Mouse (Mus musculus) embryo, embryonic 11 days (tissue): ENCODE measurements at regions not wholly inside any gene's neighbourhood (a gene's known extent, or its start where the extent isn't known, plus 50 kb on each side); places are given as distances from the start of the nearest gene placed in this dataset.

Experiments
- DNase-seq: peaks from one replicate; pipeline ENCODE4 v3.0.0-alpha.2; 2015

DNA sequence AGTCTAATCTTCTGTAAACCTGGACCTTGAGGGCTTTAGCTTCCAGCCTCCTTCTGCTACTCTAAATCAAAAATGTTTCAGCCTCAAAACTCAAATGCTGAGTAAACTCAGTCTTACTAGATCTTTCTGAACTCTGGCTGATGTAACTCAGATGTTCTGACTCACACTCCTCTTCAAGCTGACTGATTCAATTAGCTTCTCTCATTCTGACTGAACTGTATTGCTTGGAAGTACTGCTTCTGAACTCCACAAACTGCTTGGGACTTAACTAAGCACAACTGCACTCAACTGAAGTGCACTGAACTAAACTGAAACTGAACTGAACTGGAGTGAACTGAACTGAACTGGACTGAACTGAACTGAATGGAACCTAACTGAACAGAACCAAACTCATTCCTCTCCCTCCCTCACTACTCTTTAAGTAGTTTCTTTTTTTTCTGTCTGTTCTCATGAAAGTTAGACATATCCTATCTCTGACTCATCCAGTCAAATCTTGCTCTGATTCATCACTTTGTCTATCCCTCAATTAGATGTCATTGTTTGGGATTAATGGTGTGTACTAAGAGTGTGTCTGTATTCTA, 589.7 kb downstream of the Plod2 start:
- no peak for DNase-seq

DNA sequence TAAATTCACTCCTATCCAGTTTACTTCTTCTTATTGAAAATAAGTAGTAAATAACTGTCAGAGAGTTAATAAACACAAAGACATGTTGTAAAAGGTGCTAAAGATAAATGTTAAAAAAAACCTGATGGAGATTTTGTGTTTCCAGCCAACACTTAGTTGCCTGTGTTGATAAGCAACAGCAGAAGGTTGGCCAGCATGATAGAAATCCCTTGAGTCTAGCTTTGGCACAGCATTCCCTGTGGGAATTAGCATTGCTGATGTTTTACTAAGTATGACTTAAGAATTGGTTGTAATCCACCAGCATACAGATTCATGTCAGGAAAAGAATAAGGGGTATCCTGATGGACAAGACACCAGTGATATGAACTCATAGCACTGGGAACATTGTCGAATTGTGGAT, 594.3 kb downstream of the Plod2 start:
- no peak for DNase-seq

DNA sequence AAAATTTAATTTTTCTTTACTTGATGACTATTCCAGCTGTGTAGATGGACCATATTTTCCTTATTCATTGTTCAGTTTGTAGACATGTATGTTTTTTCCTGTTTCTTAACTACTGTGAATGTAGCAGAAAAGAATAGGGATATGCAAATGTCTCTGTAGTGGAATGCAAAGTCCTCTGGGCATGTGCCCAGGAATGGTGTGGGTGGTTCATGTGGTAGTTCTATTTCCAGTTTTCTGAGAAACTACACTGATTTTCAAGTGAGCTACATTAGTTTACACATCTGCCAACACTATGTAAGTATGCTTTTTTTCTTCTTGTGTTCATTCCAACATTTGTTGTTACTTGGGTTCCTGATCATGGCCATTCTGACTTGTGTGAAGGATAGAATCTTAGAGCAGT, 628.0 kb downstream of the Plod2 start:
- no peak for DNase-seq

DNA sequence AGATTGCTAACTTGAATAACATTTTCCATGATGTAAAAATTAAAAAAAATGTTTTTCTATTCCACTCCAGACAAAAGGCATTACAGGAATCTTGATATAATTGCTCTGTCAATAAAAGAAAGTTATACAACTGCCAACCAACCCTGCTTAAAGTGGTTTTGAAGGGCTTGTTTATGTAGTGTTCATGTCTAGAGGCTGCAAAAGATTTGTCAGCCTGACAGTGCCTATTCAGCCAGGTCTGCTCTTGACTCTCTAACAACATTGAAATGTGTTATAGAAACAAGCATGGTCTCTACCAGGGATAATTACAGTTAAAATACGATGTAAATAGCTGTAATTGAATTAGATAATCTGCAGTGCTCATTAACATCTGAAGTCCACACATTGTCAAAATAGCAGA, 644.6 kb downstream of the Plod2 start:
- no peak for DNase-seq

DNA sequence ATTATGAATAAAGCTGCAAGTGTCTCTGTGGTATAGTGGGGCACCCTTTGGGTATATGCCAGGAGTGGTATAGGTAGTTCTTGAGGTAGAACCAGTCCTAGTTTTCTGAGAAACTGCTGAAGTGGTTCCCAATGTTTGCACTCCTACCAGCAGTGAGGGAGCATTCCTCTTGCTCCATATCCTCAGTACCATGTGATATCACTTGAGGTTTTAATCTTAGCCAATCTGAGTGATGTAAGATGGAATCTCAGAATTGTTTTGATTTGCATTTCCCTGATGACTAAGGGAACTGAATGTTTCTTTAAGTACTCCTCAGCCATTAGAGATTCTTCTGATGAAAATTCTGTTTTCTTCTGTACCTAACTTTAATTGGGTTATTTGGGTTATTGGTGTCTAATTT, 690.5 kb downstream of the Plod2 start:
- no peak for DNase-seq

DNA sequence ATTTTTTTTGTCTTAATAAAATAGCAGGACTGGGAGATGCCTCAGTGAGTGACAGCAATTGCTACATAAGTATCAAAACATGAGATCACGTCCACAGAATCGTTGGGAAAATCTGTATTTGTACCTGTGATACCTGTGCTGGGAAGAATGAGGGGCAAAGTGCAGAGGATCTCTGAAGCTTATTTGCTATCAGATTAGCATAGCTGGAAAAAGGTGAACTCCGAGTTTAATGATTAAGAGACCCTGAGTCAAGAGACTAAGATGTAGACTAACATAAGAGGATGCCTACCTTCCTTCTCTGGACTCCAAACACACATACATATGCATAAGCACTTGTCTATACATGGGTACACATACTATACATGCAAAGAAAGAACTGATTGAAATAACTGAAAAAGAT, 710.1 kb downstream of the Plod2 start:
- no peak for DNase-seq

DNA sequence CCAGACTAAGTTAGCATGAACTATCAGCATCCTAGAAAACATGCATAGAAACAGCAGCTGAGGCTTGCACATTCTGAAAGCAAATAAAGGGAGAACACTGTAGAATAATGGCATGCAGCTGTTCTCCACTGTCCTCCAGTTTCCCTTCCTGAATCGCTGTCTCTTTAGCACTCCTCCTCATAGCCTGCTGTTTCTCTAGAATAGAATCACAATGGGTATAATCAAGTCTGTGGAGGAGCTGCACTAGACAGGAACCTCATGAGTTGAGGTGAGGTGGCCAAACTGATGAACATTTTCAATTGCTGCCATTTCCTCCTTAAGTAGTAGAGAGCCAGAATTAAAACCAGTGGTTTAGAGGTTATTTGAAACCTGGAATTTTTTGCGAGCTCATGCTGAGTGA, 755.3 kb downstream of the Plod2 start:
- DNase-seq = no peak

DNA sequence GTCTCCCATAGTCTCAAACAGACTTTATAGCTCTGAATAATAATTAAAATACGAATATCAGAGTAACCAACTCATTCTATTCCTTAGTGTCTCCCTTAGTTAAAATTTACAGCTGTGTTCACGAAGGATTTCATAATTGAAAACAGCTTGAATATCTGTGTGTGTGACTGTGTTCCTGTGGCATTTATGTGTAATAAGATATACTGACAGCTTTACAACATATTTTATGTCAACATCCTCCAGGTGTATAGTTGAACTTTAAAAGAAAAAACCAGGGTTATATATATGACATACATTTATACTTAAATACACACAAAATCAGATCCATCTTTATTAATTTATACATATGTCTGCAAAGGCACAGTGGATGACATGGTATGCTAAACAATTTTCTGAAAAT, 764.7 kb downstream of the Plod2 start:
- DNase-seq = no peak

DNA sequence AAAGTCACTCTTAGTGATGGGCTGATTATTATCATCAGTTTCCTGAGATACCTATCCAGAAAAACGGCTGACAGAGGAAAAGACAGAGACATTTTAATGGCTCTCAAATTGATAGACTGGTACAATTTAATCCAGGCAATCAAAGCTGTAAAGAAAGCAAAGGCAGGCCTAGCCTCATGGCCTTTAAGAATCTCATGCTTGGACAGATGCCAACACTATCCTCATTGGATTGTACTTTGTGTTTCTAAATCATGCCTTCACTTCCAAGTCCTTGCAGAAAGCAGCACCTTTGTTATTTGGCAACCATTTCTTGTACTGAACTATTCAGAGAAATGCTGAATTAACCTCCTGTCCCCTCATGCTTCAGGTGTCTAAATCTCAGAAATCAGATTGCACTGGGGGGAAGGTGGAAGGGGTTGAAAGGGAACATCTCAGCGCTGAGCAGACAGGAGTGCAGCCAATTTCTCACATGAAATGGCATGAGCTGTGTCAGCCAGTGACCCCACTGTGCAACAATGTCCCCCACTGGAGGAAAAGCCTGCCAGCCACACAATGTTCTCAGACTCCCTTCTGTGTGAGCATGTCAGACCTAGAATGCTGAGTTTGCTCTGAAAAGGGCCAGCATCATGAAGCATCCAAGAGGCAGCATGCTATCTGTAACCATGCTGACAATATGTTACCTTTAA, 787.1 kb downstream of the Plod2 start:
- DNase-seq = no peak
